ENCODE assay signal across 8 mouse cellular contexts in genomic region chr4:155018601-155019335, GRCm38 (mm10). TPM values are rescaled to one million over a fixed set of nuclear protein-coding genes. Genes with fewer than 3 reads are reported as not detected.
DNase-seq lines count a peak whose midpoint lies in the region; ATAC-seq and TF ChIP-seq lines count a peak whose summit lies in the region.

No protein-coding gene starts in this region.

- no peak for ATAC-seq in CD4-positive, CD25-positive, alpha-beta regulatory T cell, adult 4 months
- no peak for ATAC-seq in hindbrain, embryonic 13.5 days (ENCODE audit: low FRiP score)
- peak; percentile 31 for ATAC-seq in lung, postnatal 0 days
- ATAC-seq in stomach, embryonic 14.5 days (ENCODE audit: insufficient number of reproducible peaks, insufficient read depth, low FRiP score, low read depth) = peak; percentile 19; the same call in 1 of the 2 replicates

- H3K4me2 ChIP-seq in hindbrain, embryonic 13.5 days = peak overlapping the region; percentile 37
- peak overlapping the region; percentile 33; the same call in 1 of the 2 replicates for H3K4me2 ChIP-seq in lung, postnatal 0 days (replicated peaks; ENCODE audit: low read depth, low read length)
- H3K4me2 ChIP-seq in stomach, embryonic 14.5 days (replicated peaks; ENCODE audit: low read depth, low read length) = peak overlapping the region; percentile 25

- peaks cover 15% of the 10 kb centered on the region; the same call in 1 of the 2 replicates for H3K27me3 ChIP-seq in hindbrain, embryonic 13.5 days
- H3K27me3 ChIP-seq in lung, postnatal 0 days (replicated peaks; ENCODE audit: insufficient read depth, low read length) = no peaks in the 10 kb centered on the region
- no peaks in the 10 kb centered on the region for H3K27me3 ChIP-seq in stomach, embryonic 14.5 days (ENCODE audit: control insufficient read depth, insufficient read depth, low read length)

- peak; percentile 11; the same call in 1 of the 2 replicates for TF ChIP-seq CTCF in lung, postnatal 0 days (IDR thresholded peaks at IDR 0.05)

- no peaks in the 10 kb centered on the region for H3K36me3 ChIP-seq in hindbrain, embryonic 13.5 days
- no peaks in the 10 kb centered on the region for H3K36me3 ChIP-seq in lung, postnatal 0 days (ENCODE audit: insufficient read depth, low read length)
- H3K36me3 ChIP-seq in stomach, embryonic 14.5 days (ENCODE audit: control insufficient read depth, insufficient read depth, low read length) = no peaks in the 10 kb centered on the region

- H3K27ac ChIP-seq in hindbrain, embryonic 13.5 days = no peak overlapping the region
- no peak overlapping the region for H3K27ac ChIP-seq in lung, postnatal 0 days (ENCODE audit: low read length)
- H3K27ac ChIP-seq in stomach, embryonic 14.5 days (ENCODE audit: low read length) = no peak overlapping the region

- H3K9me3 ChIP-seq in hindbrain, embryonic 13.5 days = no peaks in the 10 kb centered on the region
- no peaks in the 10 kb centered on the region for H3K9me3 ChIP-seq in lung, postnatal 0 days (ENCODE audit: low read length)
- H3K9me3 ChIP-seq in stomach, embryonic 14.5 days (ENCODE audit: control insufficient read depth, low read depth, low read length) = no peaks in the 10 kb centered on the region

- peak; percentile 28 for DNase-seq in CD4-positive, CD25-positive, alpha-beta regulatory T cell, adult 2 months (ENCODE audit: low read depth, low spot score)
- DNase-seq in NIH3T3 (ENCODE audit: low read depth) = peak; percentile 66
- peak; percentile 81 for DNase-seq in embryo, embryonic 11 days
- DNase-seq in lung, postnatal 0 days (ENCODE audit: low spot score) = peak; percentile 57
- no peak for DNase-seq in spleen, postnatal 4 days (ENCODE audit: low spot score in 2 of 2)

- H3K4me3 ChIP-seq in hindbrain, embryonic 13.5 days = peak overlapping the region; percentile 14
- H3K4me3 ChIP-seq in lung, postnatal 0 days (ENCODE audit: low read depth, low read length) = no peak overlapping the region
- H3K4me3 ChIP-seq in stomach, embryonic 14.5 days (ENCODE audit: low read depth, low read length) = no peak overlapping the region

- 8% methylated on average over 15 of the region's 15 CpGs for WGBS in hindbrain, embryonic 13.5 days
- 5% methylated on average over 15 of the region's 15 CpGs for WGBS in lung, postnatal 0 days
- WGBS in stomach, embryonic 14.5 days = 6% methylated on average over 15 of the region's 15 CpGs

- peaks cover 86% of the 10 kb centered on the region for H3K4me1 ChIP-seq in hindbrain, embryonic 13.5 days (replicated peaks)
- H3K4me1 ChIP-seq in lung, postnatal 0 days (ENCODE audit: insufficient read depth, low read depth, low read length) = 0 out of 2 replicates have a peak, but pooled peaks cover 4% of the 10 kb centered on the region
- H3K4me1 ChIP-seq in stomach, embryonic 14.5 days (ENCODE audit: control insufficient read depth, insufficient read depth, low read length) = peaks cover 8% of the 10 kb centered on the region

- TF ChIP-seq EP300 in lung, postnatal 0 days (IDR thresholded peaks at IDR 0.05) = no peak

- peak overlapping the region; percentile 60 for H3K9ac ChIP-seq in hindbrain, embryonic 13.5 days
- H3K9ac ChIP-seq in lung, postnatal 0 days (replicated peaks; ENCODE audit: low read depth) = no peak overlapping the region
- H3K9ac ChIP-seq in stomach, embryonic 14.5 days (replicated peaks; ENCODE audit: low read depth, low read length) = no peak overlapping the region

RNA-seq across cellular contexts. Expression of gene Plch2, which starts 37.8 kb away (rescaled TPM):
- polyA plus RNA-seq in CD4-positive, CD25-positive, alpha-beta regulatory T cell, adult 4 months (2017; shearing (Covaris generic)) = not detected
- 8.4 and 11.1 TPM in 2 replicates for polyA plus RNA-seq in hindbrain, embryonic 13.5 days (2015; fragmentation: Nextera tagmentation; extraction: Ambion mirVana)
- polyA plus RNA-seq in lung, postnatal 0 days (2015; fragmentation: Nextera tagmentation; extraction: Ambion mirVana) = 4.6 and 5.5 TPM in 2 replicates
- polyA plus RNA-seq in stomach, embryonic 14.5 days (2014; fragmentation: Nextera tagmentation; extraction: Ambion mirVana) = 25.1 and 25.9 TPM in 2 replicates

RNA-seq across cellular contexts. Expression of gene Pex10, which starts 48.0 kb away (rescaled TPM):
- 10 to 100 TPM in 1 of 2 experiments, 1 to 10 TPM in 1; 9.7 to 10.4 TPM for polyA plus RNA-seq in CD4-positive, CD25-positive, alpha-beta regulatory T cell, adult 4 months (2017; shearing (Covaris generic))
- 18.6 and 24.2 TPM in 2 replicates for polyA plus RNA-seq in hindbrain, embryonic 13.5 days (2015; fragmentation: Nextera tagmentation; extraction: Ambion mirVana)
- 17.5 and 19.4 TPM in 2 replicates for polyA plus RNA-seq in lung, postnatal 0 days (2015; fragmentation: Nextera tagmentation; extraction: Ambion mirVana)
- polyA plus RNA-seq in stomach, embryonic 14.5 days (2014; fragmentation: Nextera tagmentation; extraction: Ambion mirVana) = 6.5 and 6.7 TPM in 2 replicates

RNA-seq across cellular contexts. Expression of gene Pank4, which starts 54.8 kb away (rescaled TPM):
- polyA plus RNA-seq in CD4-positive, CD25-positive, alpha-beta regulatory T cell, adult 4 months (2017; shearing (Covaris generic)) = 10 to 100 TPM; 40.8 to 61.1 TPM
- polyA plus RNA-seq in hindbrain, embryonic 13.5 days (2015; fragmentation: Nextera tagmentation; extraction: Ambion mirVana) = 37.4 and 38.1 TPM in 2 replicates
- polyA plus RNA-seq in lung, postnatal 0 days (2015; fragmentation: Nextera tagmentation; extraction: Ambion mirVana) = 20.5 and 23.0 TPM in 2 replicates
- 48.3 and 50.4 TPM in 2 replicates for polyA plus RNA-seq in stomach, embryonic 14.5 days (2014; fragmentation: Nextera tagmentation; extraction: Ambion mirVana)

RNA-seq across cellular contexts. Expression of gene Hes5, which starts 58.0 kb away (rescaled TPM):
- under 1 TPM in 1 of 2 experiments, not detected in 1; 0.59 TPM for polyA plus RNA-seq in CD4-positive, CD25-positive, alpha-beta regulatory T cell, adult 4 months (2017; shearing (Covaris generic))
- polyA plus RNA-seq in hindbrain, embryonic 13.5 days (2015; fragmentation: Nextera tagmentation; extraction: Ambion mirVana) = 154 and 185 TPM in 2 replicates
- 0.10 TPM in 1 of 2 replicates, not detected in the other for polyA plus RNA-seq in lung, postnatal 0 days (2015; fragmentation: Nextera tagmentation; extraction: Ambion mirVana)
- 0.91 and 1.1 TPM in 2 replicates for polyA plus RNA-seq in stomach, embryonic 14.5 days (2014; fragmentation: Nextera tagmentation; extraction: Ambion mirVana)

Comparison
In these comparisons a context has a peak if more than half of its experiments do, and no peak if none do; other contexts are left out.
1. DNase-seq: peak in CD4-positive, CD25-positive, alpha-beta regulatory T cell, adult 2 months (single experiment), NIH3T3 (single experiment), embryo, embryonic 11 days (single experiment) and lung, postnatal 0 days (single experiment); none in spleen, postnatal 4 days (0 of 2).
2. ATAC-seq: peak in lung, postnatal 0 days (single experiment) and stomach, embryonic 14.5 days (single experiment); none in CD4-positive, CD25-positive, alpha-beta regulatory T cell, adult 4 months (single experiment) and hindbrain, embryonic 13.5 days (single experiment).
3. Peak in every context shown above with its lines, with median percentiles within 50 percentile points of each other: H3K4me2 ChIP-seq.